Mouse (Mus musculus): ENCODE results near the gene Cep126. TPM values are rescaled to one million over a fixed set of nuclear protein-coding genes. Genes with fewer than 3 reads are reported as not detected.

Gene Cep126
- 9.0 and 9.5 TPM in 2 replicates for polyA plus RNA-seq (2012; rRNA removed)

DNA sequence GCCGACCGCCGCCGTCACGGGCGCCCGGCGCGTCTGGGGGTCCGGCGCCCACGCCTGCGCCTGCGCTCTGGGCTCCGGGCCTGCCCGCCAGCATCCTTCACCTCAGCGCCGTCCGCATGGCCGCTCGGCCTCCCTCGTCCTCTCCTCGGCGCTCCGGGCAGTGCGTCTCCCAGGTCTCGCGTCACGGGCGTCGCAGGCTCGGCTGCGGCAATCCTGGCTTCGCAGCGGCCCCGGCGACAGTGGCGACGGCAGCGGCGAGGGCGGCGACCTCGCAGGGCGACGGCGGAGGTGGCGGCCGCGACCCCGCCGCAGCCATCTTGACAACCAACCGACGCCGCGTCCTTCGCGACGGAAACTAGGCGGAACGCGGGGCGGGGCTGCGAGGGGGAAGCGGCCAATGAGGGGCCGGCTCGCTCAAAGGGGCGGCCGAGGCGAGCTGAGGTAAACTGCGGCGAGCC lies at the start of gene Cep126:
Gene Cep126 (minus strand): TSS at position 178 of the 458 bp plus-strand sequence.
- DNase-seq (ENCODE audit: extremely low spot score in 1 of 2, low spot score in 1 of 2), result peak; percentile 42 to 84

DNA sequence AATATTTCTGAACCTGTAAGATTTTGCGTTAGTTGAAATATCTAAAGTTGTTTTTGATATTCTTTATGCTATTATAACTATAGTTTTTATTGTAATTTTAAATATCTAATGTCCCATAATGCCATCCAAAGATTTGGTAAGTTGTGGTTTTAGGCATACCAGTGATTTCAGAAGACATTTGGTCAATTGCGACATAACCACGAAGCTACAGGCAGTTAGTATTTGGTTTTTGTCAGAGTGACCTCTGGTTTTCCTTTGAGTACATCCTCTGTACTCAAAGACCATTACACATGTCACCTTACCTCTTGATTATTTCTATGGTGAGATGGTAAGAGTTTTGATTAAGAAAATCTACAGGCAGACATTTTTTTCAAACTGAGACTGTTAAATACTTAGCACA lies 45.5 kb upstream of the Cep126 start:
- DNase-seq (ENCODE audit: extremely low spot score in 1 of 2, low spot score in 1 of 2), result no peak

DNA sequence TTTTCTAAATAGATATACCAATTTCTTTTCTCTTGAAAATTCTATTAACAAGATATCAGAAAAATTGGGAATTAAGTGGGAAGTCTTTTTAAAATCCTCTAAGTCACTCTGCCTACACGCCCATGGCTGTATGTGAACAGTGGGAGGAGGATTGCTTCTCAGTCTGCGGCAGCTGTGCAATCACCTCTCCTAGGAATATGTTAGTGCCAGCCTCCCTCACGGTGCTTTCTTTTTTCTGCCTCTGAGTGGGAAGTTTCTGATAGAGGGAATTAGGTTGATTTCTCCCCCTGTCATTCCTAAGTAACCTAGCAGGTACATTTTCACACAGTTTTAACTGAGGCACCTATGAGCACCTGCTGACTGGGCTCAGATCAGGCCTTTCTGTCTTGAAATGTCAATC lies 43.0 kb upstream of the Cep126 start:
- DNase-seq (ENCODE audit: extremely low spot score in 1 of 2, low spot score in 1 of 2), result peak; percentile 15 to 58

DNA sequence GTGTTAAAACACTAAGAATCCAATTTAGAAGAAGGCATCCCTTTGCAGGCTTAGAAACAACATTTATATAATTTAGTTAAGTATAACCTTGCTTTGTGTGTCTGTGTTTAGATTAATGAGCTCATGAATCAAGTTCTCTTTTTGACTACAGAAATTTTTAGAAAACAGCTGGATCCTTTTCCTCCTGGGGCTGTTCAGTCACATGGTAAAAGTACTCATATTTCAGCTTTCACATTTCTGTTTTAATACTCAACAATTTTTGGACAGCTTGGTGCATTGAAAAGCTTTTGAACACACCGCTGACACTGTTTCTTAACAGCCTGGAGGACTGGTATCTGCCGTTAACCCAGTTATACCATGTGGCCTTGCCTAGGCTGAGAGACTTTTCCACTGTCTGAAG lies 22.9 kb upstream of the Cep126 start:
- no peak for DNase-seq (ENCODE audit: extremely low spot score in 1 of 2, low spot score in 1 of 2)

DNA sequence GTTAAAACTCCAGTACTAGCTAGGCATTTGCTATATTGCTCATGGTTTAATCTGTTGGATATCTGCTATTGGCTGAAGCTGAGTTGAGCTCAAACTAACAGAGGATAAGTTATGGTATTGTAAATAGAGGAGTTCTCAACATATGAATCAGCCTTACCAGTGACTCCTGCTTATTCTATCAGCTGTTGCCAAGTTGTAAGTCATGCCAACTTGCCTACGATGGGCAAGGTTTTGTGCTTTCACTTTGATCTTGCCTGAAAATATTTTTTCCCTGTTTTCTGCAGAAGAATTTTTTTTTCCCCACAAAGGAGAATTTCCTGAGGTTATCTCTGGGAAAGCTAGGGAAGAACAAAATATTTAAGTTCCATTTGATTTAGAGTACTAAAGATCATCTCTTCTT lies 5.4 kb upstream of the Cep126 start:
- DNase-seq (ENCODE audit: extremely low spot score in 1 of 2, low spot score in 1 of 2), result no peak

DNA sequence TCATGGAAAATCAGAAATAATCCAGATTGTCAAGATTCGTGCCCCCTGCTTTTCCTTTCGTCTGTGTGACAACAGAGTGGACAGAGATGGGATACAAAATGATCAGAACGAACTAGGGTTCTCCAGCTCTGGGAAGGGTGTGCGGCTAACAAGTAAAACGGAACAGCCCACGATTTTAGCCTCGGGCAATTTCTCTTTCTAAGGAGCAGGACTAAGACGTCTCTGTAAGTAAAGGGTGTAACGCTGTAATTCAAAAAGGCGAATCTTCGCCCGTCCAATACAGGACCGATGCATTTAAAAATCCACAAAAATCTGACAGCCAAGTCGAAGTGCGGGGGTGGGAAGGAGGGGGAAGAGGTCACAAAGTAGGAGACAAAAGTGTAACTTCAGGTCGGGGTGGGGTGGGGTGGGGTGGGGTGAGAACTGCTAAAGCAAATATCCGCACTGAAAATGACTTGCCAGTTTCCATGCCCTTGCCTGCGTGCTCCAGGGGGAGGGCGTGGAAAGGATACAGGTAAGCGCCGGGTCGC lies 443 bp downstream of the Cep126 start:
- DNase-seq (ENCODE audit: extremely low spot score in 1 of 2, low spot score in 1 of 2), result no peak

DNA sequence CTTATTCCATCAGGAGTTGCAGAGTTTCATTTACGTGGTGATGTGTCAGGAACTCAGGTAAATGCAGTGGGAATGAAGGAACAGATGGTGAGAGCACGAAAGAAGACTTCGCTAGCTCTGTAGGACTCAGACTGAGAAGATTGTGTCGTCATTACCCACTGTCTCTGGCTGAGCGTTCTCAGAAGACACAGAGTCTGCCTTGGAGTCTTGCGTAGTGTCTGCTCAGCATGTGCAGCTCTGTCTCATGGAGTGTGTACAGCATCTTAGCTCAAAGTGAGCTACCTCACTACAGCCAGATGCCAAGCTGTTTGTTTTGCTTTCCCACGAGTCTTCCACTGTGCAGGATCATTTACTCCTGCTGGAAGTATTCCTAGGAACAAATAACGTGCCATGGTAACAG lies 10.6 kb downstream of the Cep126 start:
- DNase-seq (ENCODE audit: extremely low spot score in 1 of 2, low spot score in 1 of 2), result peak in 1 of 2 experiments; percentile 6

DNA sequence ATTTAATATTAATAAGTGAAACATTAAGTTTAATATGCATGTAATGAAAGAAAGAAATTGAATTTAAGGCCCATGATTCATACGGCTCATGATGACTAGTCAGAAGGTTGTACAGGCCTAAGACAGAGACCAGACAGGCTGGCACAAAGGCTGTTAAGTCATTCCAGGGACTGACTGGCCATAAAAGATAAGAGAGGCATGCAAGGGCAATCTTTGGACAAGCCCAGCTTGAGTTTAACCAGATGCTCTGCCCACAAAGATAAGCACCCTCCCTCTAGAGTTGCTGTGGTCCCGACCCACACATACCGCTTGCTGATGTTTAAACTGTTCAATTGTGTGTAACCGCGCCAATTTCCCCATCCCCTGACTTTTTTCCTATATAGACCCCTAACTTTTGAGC lies 19.6 kb downstream of the Cep126 start:
- no peak for DNase-seq (ENCODE audit: extremely low spot score in 1 of 2, low spot score in 1 of 2)

DNA sequence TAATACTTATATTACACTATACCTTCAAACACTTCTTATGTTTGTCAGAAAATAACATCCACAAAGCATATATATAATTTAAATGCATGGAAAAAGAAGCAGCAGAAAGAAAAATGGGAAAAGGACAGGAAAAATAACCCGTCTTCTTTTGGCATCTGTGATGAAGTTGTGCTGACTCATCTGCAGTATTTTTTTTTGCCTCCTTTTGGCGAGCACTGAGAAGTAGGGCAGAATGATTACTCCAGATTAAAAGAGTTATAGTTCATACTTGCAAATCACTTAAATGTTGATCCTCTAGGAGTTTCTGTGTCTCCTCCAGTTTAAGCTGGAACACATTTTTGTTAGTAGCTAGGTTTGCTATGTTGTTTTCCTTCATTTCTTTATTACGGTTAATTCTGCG lies 31.0 kb downstream of the Cep126 start:
- DNase-seq (ENCODE audit: extremely low spot score in 1 of 2, low spot score in 1 of 2), result peak in 1 of 2 experiments; percentile 66

DNA sequence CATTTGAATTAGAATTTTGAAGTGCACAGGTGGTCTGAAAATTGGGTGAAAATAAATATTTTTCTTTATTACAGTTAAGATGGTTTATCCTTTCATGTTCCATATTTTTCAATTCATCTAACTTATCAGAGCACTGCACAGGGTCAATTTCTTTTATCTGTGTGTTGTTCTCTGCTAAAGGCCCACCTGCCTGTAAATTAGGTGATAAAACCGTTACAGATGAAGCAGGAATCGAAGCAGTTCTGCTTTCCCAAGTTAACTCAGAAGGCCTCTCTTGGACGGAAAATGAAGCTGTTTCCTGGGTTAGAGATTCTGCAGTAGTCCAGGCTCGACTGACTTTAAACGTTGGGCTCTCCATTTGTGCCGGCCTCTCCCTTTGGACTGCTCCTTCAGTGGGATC lies 33.1 kb downstream of the Cep126 start:
- no peak for DNase-seq (ENCODE audit: extremely low spot score in 1 of 2, low spot score in 1 of 2)

DNA sequence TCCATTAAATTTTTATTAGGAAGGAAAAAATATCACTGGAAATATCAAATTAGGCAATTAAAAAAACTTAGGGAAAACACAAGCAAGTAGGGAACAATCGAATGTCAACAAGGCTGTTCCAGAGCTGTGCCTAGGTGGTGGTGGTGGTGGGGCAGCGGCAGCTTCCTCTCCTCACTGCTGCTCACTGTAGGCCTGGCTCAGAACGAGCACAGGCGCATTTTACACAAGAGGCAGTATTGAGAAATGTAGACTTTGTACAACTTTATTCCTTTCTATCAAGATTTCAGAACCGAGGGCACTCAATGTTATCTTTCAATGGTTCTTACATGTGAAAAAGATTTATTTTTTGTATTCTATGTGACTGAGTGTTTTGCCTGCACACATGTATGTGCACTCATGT lies 55.2 kb downstream of the Cep126 start:
- no peak for DNase-seq (ENCODE audit: extremely low spot score in 1 of 2, low spot score in 1 of 2)

DNA sequence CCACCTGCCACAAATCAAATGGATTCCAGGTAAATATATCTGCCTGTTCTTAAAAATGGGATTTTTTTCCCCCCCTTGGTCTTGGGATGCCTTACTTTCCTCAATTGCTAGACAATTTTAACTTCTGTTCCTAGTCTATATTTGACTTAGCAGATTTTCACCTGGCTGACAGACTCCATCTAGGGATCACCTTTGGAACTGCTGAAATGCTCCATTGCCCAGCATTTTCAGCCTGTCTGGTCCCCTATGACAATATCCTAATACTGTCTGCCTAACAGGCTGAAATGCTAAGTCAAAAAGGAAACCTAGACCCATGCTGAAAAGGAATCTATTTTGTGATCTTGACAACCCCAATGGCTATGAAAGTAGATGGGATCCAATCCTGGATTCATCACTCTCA lies 59.7 kb downstream of the Cep126 start:
- peak in 1 of 2 experiments; percentile 51 for DNase-seq (ENCODE audit: extremely low spot score in 1 of 2, low spot score in 1 of 2)

DNA sequence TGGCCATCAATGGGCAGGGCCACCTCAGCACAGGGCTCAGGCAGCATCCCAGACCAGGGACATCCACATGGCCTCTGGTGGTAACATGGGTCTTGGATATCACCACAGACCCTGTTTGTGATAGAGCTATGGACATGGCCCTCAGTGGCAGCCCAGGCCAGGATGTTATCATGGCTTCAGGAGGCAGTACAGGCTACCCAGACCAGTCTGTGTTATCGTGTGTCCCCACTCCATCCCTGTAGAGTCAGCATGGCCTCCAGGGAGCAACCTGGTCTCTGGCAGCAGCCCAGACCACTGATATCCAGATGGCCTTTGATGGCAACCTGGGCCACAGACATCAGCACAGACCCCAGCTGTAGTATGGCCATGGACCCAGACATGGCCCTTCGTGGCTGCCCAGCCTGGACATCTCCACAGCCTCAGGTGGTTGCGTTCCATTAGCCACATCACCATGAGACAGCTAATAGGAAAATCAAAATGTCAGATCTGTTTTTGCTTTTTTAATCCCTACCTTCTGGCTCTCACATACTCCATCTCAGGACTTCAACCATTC lies 60.8 kb downstream of the Cep126 start:
- no peak for DNase-seq (ENCODE audit: extremely low spot score in 1 of 2, low spot score in 1 of 2)

DNA sequence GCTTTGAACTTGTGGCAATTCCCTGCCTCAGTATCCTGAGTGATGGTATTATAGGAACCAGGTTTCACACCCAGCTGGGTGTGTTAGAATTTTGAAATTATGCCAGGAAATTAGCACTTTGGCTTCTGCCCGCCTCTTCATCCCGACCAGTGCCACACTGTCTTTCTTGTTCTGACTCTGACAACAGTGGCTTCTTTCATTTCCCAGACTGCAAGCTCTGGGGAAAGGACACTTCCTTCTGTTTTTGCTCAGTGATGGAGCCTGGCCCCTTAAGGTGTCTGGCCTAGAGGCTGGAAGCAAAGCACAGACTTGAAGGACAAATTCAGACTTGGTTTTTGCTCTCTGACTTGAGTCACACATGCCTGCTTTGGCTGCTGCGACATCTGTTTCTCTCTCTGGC lies 74.5 kb downstream of the Cep126 start:
- no peak for DNase-seq (ENCODE audit: extremely low spot score in 1 of 2, low spot score in 1 of 2)

DNA sequence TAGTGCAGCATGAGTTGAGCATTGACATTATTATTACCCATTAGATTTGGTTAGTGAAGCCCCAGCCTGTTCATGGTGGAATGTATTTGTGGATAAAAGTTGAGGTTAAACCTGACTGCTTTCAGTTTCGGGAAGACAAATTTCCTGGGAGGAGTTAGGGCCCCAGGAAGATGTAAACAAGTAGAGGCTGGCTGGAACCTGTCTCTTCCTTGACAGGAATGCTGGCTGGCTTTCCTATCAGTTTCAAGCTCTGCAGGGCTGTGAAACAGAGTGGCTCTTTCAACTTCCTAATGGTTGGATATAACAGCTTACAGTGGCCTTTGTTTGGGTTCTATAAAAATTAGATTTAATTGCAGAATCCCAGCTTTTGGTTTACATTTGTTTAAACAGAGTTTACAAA lies 79.3 kb downstream of the Cep126 start:
- DNase-seq (ENCODE audit: extremely low spot score in 1 of 2, low spot score in 1 of 2), result no peak

DNA sequence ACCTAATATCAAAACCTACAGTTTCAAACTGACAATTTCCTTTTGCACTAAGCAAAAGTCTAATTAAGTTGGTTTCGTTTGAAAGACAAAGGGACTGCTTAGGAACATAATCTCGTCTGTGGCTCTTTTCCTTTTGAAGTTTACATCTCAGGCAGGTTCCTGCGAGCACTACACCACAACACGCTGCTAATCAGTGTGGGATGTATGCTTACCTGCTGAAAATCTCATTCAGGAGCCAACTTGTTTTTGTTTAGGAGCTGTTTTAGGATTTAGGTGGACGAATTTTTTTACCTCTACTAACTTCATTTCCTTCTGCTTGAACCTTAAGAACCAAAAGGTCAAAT lies 91.1 kb downstream of the Cep126 start:
- no peak for DNase-seq (ENCODE audit: extremely low spot score in 1 of 2, low spot score in 1 of 2)

DNA sequence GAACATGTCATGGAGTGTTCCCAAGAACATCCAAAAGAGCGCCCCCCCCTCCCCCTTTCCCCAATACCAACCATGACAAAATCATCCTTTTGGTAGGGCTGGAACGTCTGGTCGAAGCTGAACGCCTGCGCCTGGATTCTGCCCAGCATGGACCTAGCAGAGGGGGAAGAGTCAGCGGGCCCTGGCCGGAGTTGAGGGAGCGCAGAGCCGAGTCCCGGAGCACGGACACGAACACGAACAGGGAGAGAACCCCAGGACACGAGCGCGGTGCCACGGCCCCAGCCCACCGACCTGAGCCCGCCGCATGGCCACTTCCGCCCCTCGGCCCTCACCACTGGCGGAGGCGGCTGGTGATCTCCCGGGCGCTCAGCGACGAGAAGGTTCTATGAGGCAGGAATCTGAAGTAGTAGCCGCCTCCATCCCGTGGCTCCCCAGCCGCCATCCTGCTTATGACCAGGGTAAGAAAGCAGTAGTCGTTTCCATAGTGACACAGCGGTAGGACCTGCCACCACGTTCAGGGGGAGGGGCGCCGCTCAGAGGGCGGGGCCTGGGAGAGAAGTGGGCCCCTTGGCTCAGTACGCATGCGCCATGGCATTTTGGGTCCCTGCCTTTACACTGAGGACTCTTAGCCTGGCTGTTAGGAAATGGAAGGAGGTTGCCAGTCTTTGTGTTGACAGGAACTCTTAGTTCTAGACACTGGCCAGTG lies 91.6 kb downstream of the Cep126 start, which contains the start of gene Cfap300:
Gene Cfap300 (minus strand): TSS at position 486 of the 706 bp plus-strand sequence.
- DNase-seq (ENCODE audit: extremely low spot score in 1 of 2, low spot score in 1 of 2), result peak; percentile 94 to 98

DNA sequence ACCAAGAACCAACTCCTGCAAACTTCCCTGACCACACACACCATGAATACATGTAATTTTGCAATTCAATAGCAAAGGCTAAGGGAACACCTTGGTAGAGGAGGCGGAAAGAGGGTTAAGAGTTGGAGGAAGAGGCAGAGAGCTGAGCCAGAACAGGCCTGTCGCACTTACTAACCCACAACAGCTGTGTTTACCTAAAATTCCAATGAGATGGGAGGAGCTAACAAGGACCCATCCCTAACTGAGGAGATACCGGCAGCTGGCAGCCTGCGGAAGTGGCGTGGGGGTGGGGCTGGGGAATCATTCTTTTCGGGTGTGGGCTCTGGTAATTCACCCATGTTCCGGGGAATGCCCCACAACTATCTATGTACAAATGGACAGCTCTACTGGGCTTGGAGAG lies 98.5 kb downstream of the Cep126 start:
- no peak for DNase-seq (ENCODE audit: extremely low spot score in 1 of 2, low spot score in 1 of 2)

DNA sequence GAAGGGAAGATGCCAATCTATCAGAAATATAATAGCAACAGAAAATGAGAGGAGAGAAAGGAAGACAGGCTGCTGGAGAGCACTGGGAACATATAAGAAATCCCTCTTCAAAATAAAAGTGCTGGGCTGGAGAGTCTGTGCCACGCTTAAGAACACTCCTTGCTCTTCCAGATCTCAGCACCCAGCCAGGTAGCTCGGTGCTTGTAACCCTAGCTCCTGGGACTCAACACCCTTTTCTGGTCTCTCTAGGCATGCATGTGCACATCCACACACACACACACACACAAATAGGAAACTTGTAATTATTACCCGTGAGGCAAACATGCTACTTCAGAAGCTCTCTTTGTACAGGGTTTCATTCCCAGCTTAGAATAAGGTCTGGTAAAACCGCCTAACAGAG lies 99.0 kb downstream of the Cep126 start:
- DNase-seq (ENCODE audit: extremely low spot score in 1 of 2, low spot score in 1 of 2), result no peak

DNA sequence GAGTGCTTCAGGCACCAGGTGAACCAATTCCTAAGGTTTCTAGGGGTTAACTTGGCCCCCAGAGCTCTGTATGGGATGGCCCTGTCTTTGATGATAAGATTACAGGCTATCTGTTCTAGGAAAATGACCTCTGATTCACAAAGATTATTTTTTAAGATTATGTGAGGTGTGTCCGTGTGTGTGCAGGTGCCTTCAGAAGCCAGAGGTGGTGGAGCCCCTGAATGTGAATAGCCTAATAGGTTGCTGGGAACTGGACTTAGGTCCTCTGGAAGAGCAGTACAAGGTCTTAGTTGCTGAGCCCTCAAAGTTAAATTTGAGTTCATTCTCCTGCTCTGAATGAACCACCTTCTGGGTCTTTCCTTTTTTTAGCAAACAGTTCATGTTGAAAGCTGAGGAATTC lies 100.0 kb downstream of the Cep126 start:
- no peak for DNase-seq (ENCODE audit: extremely low spot score in 1 of 2, low spot score in 1 of 2)

DNA sequence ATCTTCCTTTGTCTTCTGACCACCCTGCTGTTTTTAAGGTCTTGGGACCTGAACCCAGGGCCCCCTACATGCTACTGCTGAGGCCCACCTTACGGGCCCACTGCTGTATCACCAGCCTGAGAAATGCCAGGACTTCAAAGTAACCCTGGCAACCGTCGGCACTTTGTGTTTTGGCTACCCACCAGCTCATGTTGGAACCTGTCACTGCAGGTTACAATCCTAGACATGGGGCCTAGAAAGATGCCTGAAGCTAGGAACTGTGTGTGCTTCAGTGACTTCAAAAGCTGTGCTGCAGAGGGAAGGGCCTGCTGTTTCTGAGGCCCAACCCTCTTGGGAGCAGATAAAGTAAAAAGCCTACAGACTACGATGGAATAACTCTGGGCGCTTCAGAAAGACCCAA lies 101.2 kb downstream of the Cep126 start:
- no peak for DNase-seq (ENCODE audit: extremely low spot score in 1 of 2, low spot score in 1 of 2)

Measured in frontal cortex, adult 2 months (tissue).